Mouse (Mus musculus) bone marrow, adult 2 months (tissue): ENCODE results near the gene Neurog1.

ENCODE experiments used
- CTCF ChIP-seq: fragments of 200-500 bp; IDR thresholded peaks from 2 replicates; pipeline ENCODE4 v1.5.1; 2011; ENCODE audit warnings: low read length, control low read depth; ENCODE audit not compliant: control insufficient read depth, insufficient read depth
- POLR2A ChIP-seq: fragments of 200-500 bp; IDR thresholded peaks from 2 replicates; pipeline ENCODE4 v1.6.1; 2011; ENCODE audit warnings: low read depth, mild to moderate bottlenecking, control low read depth, low read length, borderline replicate concordance; ENCODE audit not compliant: control insufficient read depth

DNA sequence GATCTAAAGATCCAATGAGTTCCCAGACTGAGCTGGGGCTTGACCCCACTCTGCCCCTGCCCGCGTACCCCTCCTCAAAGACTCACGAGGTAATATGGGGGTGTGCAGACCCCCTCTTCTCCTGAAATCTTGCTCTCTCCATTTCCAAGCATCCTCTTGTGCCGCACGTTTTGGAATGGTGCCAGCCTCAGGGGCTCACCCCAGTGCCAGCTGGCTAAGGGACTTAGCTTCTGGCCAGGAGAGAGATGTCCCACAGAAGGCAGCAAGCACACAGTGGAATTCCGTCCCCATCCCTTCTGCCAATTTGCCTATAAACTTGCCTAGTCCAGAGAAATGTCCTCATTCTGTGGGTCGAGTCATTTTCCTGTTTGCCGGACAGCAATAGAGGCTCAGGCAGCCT, 820 bp upstream of the Neurog1 start:
- TF ChIP-seq CTCF (no peak), POLR2A (no peak)
